Mouse (Mus musculus): ENCODE results near the gene Rasd1. TPM values are rescaled to one million over a fixed set of nuclear protein-coding genes. Genes with fewer than 3 reads are reported as not detected.

Gene Rasd1
- polyA plus RNA-seq, 1 experiment from 2014 or later, result 2.4 TPM

DNA sequence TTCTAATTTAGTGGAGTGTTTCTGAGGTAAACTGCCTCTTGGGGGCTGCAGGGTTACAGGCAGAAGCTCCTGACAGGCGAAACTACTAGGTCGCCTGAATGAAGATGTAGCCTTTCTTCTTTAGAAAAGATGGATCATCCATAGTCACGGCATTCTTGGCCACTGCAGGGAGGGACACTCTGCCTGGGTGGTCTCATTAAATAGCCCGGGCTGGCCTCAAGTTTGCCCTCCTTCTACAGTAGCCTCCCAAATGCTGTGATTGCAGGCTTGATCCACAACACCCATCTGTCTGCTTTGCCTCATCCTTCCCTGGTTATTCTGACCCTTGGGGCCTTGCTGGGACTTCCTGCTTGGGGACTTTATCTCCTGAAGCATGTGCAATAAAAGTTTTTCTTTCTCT lies 34.7 kb downstream of the Rasd1 start:
- WGBS, result 61% methylated on average over 4 of the region's 4 CpGs
- no peaks in the 10 kb centered on the region for H3K9me3 ChIP-seq
- H3K4me3 ChIP-seq, result no peak overlapping the region
- H3K36me3 ChIP-seq (replicated peaks), result no peaks in the 10 kb centered on the region
- peaks cover 16% of the 10 kb centered on the region; the same call in 1 of the 2 replicates for H3K27me3 ChIP-seq (replicated peaks; ENCODE audit: low read depth, poor library complexity, severe bottlenecking)
- H3K4me1 ChIP-seq, result peaks cover 15% of the 10 kb centered on the region; the same call in 1 of the 2 replicates
- DNase-seq (ENCODE audit: low spot score), result no peak
- no peak overlapping the region for H3K27ac ChIP-seq (replicated peaks)

DNA sequence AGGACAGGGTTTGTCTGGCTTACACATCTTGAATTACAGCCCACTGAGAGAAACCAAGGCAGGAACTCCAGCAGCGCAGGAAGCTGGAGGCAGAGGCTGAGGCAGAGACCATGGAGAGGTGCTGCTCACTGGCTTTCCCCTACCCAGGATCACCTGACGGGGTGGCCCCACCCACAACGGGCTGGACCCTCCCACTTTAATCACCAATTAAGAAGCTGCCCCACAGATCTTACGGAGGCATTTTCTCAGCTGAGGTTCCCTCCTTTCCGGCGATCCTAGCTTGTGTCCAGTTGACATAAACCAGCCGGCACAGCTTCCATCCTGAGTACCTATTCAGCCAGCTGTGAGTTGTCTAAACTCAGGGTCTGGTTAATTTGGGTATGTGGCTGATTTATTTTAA lies 43.5 kb downstream of the Rasd1 start:
- H3K9me3 ChIP-seq, result no peaks in the 10 kb centered on the region
- no peaks in the 10 kb centered on the region for H3K36me3 ChIP-seq (replicated peaks)
- H3K4me1 ChIP-seq, result peaks cover 7% of the 10 kb centered on the region
- 13% methylated on average over 7 of the region's 7 CpGs for WGBS
- H3K4me3 ChIP-seq, result no peak overlapping the region
- DNase-seq (ENCODE audit: low spot score), result peak; percentile 22
- no peaks in the 10 kb centered on the region for H3K27me3 ChIP-seq (replicated peaks; ENCODE audit: low read depth, poor library complexity, severe bottlenecking)
- no peak overlapping the region for H3K27ac ChIP-seq (replicated peaks)

DNA sequence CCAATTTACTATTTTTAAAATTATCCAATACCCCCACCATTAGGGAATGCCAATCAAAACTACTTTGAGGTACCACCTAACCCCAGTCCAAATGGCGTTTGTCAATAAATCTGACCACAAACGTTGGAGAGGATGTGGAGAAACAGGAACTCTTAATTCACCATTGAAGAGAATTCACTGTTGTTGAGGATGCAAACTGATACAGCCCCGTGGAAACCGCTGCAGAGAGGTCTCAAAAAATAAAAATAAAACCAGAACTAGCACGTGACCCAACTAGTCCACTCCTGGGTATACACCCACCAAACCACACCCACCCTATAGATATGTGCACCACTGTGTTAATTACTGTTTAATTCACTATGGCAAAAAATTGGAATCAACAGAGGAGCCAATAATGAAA lies 44.4 kb downstream of the Rasd1 start:
- Histone ChIP-seq H3K27me3 (replicated peaks; ENCODE audit: low read depth, poor library complexity, severe bottlenecking) (no peaks in the 10 kb centered on the region), H3K4me3 (no peak overlapping the region), H3K36me3 (replicated peaks) (no peaks in the 10 kb centered on the region), H3K27ac (replicated peaks) (no peak overlapping the region), H3K4me1 (peaks cover 5% of the 10 kb centered on the region), H3K9me3 (no peaks in the 10 kb centered on the region)
- WGBS, result 82% methylated on average over 5 of the region's 5 CpGs
- no peak for DNase-seq (ENCODE audit: low spot score)

DNA sequence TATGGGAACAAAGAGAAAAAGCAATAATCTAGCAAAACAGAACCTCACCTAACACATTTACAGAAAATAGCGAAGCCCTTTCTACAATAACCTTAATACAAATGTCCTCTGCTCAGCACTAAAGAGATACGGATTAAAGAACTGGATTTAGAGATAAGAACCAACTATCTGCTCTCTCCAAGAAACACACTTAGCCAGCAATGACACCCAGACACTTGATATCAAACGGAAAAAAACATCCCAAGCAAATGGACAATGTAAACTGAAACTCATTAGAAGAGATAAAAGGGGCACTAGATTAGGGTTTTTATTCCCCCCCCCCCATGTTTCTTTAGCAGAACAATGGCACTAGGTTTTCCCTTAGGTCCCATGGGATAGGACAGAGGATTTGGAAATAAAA lies 45.3 kb downstream of the Rasd1 start:
- no peak for DNase-seq (ENCODE audit: low spot score)
- WGBS, result 78% methylated on average over 3 of the region's 3 CpGs

DNA sequence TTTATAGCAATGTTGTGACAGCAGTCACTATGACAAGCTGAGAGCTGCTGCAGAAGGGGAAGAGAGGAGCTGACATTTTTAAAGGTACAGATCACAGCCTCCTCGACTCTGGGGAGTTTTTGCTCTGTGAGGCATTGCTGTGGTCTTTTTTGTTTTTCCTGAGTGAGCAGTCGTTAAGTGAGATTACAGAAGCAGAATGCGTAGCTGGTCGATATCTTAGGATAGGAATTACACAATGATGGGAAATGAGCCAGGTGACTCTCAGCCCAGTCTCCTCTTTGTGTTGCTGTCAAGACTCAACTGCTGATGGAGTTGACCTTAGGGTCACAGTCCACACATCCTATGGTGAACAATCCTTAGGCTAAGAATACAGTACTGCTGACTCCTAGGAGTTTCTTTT lies 46.7 kb downstream of the Rasd1 start:
- no peaks in the 10 kb centered on the region for H3K36me3 ChIP-seq (replicated peaks)
- no peak for DNase-seq (ENCODE audit: low spot score)
- H3K4me3 ChIP-seq, result no peak overlapping the region
- 60% methylated on average over 4 of the region's 4 CpGs for WGBS
- peaks cover 5% of the 10 kb centered on the region for H3K4me1 ChIP-seq
- no peaks in the 10 kb centered on the region for H3K9me3 ChIP-seq
- H3K27me3 ChIP-seq (replicated peaks; ENCODE audit: low read depth, poor library complexity, severe bottlenecking), result no peaks in the 10 kb centered on the region
- H3K27ac ChIP-seq (replicated peaks), result no peak overlapping the region

More for the DNA sequence above, 45.3 kb downstream of the Rasd1 start:
- no peak overlapping the region for H3K4me3 ChIP-seq
- H3K9me3 ChIP-seq, result no peaks in the 10 kb centered on the region
- no peak overlapping the region for H3K27ac ChIP-seq (replicated peaks)
- H3K36me3 ChIP-seq (replicated peaks), result no peaks in the 10 kb centered on the region
- H3K27me3 ChIP-seq (replicated peaks; ENCODE audit: low read depth, poor library complexity, severe bottlenecking), result no peaks in the 10 kb centered on the region
- peaks cover 5% of the 10 kb centered on the region for H3K4me1 ChIP-seq

DNA sequence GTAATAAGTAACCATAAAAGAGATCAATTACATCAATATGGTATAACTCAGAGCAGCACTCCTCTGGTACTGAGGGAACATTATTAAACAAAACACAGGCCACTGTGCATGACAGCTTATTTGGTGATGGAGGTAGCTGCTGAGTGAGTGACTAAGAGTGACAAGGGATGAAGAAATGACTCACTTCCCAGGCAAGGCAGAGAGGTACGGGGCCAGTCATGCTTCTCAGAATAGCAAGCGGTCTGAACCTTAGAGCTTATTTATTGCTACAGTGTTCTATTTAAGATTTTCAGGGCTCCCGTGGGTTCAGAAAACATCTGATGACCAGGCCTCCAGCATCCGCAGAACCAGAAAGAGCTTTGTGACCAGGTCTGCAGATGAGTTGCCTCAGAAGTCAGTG lies 51.0 kb downstream of the Rasd1 start:
- Histone ChIP-seq H3K27ac (replicated peaks) (no peak overlapping the region), H3K4me3 (no peak overlapping the region), H3K27me3 (replicated peaks; ENCODE audit: low read depth, poor library complexity, severe bottlenecking) (no peaks in the 10 kb centered on the region), H3K36me3 (replicated peaks) (no peaks in the 10 kb centered on the region), H3K4me1 (no peaks in the 10 kb centered on the region), H3K9me3 (no peaks in the 10 kb centered on the region)
- DNase-seq (ENCODE audit: low spot score), result no peak
- 91% methylated on average over 4 of the region's 4 CpGs for WGBS

Other genes with a start within 250 kb of the Rasd1 start
- gene Pld6, start 177.3 kb downstream of the Rasd1 start, polyA plus RNA-seq (2016; fragmentation: Nextera tagmentation; extraction: Ambion mirVana), result 4.7 TPM in 2 replicates
- gene Flcn, start 154.9 kb downstream of the Rasd1 start, polyA plus RNA-seq (2016; fragmentation: Nextera tagmentation; extraction: Ambion mirVana), result 34.2 and 35.1 TPM in 2 replicates
- gene Nt5m, start 125.5 kb downstream of the Rasd1 start, polyA plus RNA-seq (2016; fragmentation: Nextera tagmentation; extraction: Ambion mirVana), result 34.3 and 37.3 TPM in 2 replicates
- 224 and 231 TPM in 2 replicates for gene Cops3, start 125.1 kb downstream of the Rasd1 start, polyA plus RNA-seq (2016; fragmentation: Nextera tagmentation; extraction: Ambion mirVana)
- gene Med9, start 16.7 kb downstream of the Rasd1 start, polyA plus RNA-seq (2016; fragmentation: Nextera tagmentation; extraction: Ambion mirVana), result 48.3 and 51.5 TPM in 2 replicates
- 7.8 and 8.7 TPM in 2 replicates for gene Pemt, start 81.5 kb upstream of the Rasd1 start, polyA plus RNA-seq (2016; fragmentation: Nextera tagmentation; extraction: Ambion mirVana)
- 31.0 and 33.8 TPM in 2 replicates for gene Rai1, start 140.1 kb upstream of the Rasd1 start, polyA plus RNA-seq (2016; fragmentation: Nextera tagmentation; extraction: Ambion mirVana)

All from embryonic facial prominence, embryonic 10.5 days (tissue).